ENCODE assay signal across 30 mouse cellular contexts in genomic region chr13:76187651-76188050, GRCm38 (mm10).
DNase-seq lines count a peak whose midpoint lies in the region; ATAC-seq and TF ChIP-seq lines count a peak whose summit lies in the region.
"Had no signal": no experiment of that assay in that cellular context is flagged by ENCODE, and none has a peak within 500 bp of the region (broad histone marks: within the 10 kb centered on the region; RNA-seq: fewer than 3 reads in every experiment).

No protein-coding gene starts in this region.

- no peak for TF ChIP-seq CTCF in layer of hippocampus, adult 2 months (conservative IDR thresholded peaks at IDR 0.05)
- no peak for TF ChIP-seq CTCF in cerebellum, adult 2 months (IDR thresholded peaks at IDR 0.05; ENCODE audit: borderline replicate concordance, insufficient read depth, low read depth, low read length)

- 54% methylated on average over 5 of the region's 5 CpGs for WGBS in cerebellum, adult 2 months
- 95% methylated on average over 5 of the region's 5 CpGs for WGBS in hindbrain, embryonic 10.5 days

- no peak overlapping the region for H3K4me3 ChIP-seq in layer of hippocampus, adult 2 months
- H3K4me3 ChIP-seq in cerebellum, adult 2 months (replicated peaks; ENCODE audit: insufficient read depth, low read depth, low read length): no peak overlapping the region
- no peak overlapping the region for H3K4me3 ChIP-seq in hindbrain, embryonic 10.5 days
- H3K4me3 ChIP-seq: embryonic facial prominence, embryonic 10.5 days; embryonic facial prominence, embryonic 13.5 days; erythroblast, embryonic 14.5 days; forebrain, embryonic 12.5 days; forebrain, embryonic 15.5 days; heart, embryonic 10.5 days; heart, embryonic 13.5 days; hindbrain, embryonic 13.5 days; intestine, embryonic 15.5 days had no signal

- no peak for DNase-seq in cerebellum, postnatal 4 days (ENCODE audit: low spot score in 2 of 2)
- DNase-seq in layer of hippocampus, adult 2 months (ENCODE audit: low spot score in 2 of 2): no peak
- no peak for DNase-seq in layer of hippocampus, adult 8-10 months (ENCODE audit: low spot score in 2 of 2)
- peak; percentile 34 to 66 for DNase-seq in cerebellum, adult 2 months
- DNase-seq in cerebellum, adult 9-11 months: peak; percentile 67
- no peak for DNase-seq in hindbrain, embryonic 10.5 days (ENCODE audit: low spot score)
- no peak for DNase-seq in heart, adult 8-10 months (ENCODE audit: low spot score)
- DNase-seq: adrenal gland, adult 2 months; adrenal gland, postnatal 14 days; embryo, embryonic 11 days; gastrocnemius, postnatal 25 days; heart, adult 18-20 months; heart, postnatal 14 days; heart, postnatal 4 days; kidney, adult 11 months; kidney, adult 8-10 months had no signal

- peak; percentile 46 for ATAC-seq in cerebellum, adult (ENCODE audit: insufficient number of reproducible peaks, low FRiP score, low TSS enrichment)
- ATAC-seq: forebrain, embryonic 15.5 days; hindbrain, embryonic 16.5 days; intestine, embryonic 15.5 days; Patski had no signal

- H3K36me3 ChIP-seq in hindbrain, embryonic 10.5 days: peaks cover 44% of the 10 kb centered on the region

- peak overlapping the region; percentile 76; the same call in 1 of the 2 replicates for H3K27ac ChIP-seq in layer of hippocampus, adult 2 months
- H3K27ac ChIP-seq in cerebellum, adult 2 months (ENCODE audit: insufficient read depth, low read length): peak overlapping the region; percentile 33; the same call in 1 of the 2 replicates
- H3K27ac ChIP-seq in hindbrain, embryonic 10.5 days: no peak overlapping the region
- H3K27ac ChIP-seq: embryonic facial prominence, embryonic 10.5 days; embryonic facial prominence, embryonic 13.5 days; forebrain, embryonic 12.5 days; forebrain, embryonic 15.5 days; heart, embryonic 10.5 days; heart, embryonic 13.5 days; hindbrain, embryonic 13.5 days; intestine, embryonic 15.5 days had no signal

- no peaks in the 10 kb centered on the region for H3K9me3 ChIP-seq in hindbrain, embryonic 10.5 days
- H3K9me3 ChIP-seq: embryonic facial prominence, embryonic 10.5 days; embryonic facial prominence, embryonic 13.5 days; forebrain, embryonic 12.5 days; forebrain, embryonic 15.5 days; G1E; heart, embryonic 10.5 days; heart, embryonic 13.5 days; hindbrain, embryonic 13.5 days; intestine, embryonic 15.5 days had no signal

- peaks cover 15% of the 10 kb centered on the region for H3K4me1 ChIP-seq in cerebellum, adult 2 months (ENCODE audit: control insufficient read depth, insufficient read depth, low read length)
- no peaks in the 10 kb centered on the region for H3K4me1 ChIP-seq in hindbrain, embryonic 10.5 days (replicated peaks)
- H3K4me1 ChIP-seq: embryonic facial prominence, embryonic 10.5 days; embryonic facial prominence, embryonic 13.5 days; forebrain, embryonic 12.5 days; heart, embryonic 10.5 days; heart, embryonic 13.5 days; hindbrain, embryonic 13.5 days; intestine, embryonic 15.5 days had no signal

- H3K27me3 ChIP-seq in cerebellum, adult 2 months (ENCODE audit: control insufficient read depth, insufficient read depth, low read length): no peaks in the 10 kb centered on the region
- H3K27me3 ChIP-seq in hindbrain, embryonic 10.5 days (ENCODE audit: insufficient read depth, poor library complexity, severe bottlenecking): no peaks in the 10 kb centered on the region
- H3K27me3 ChIP-seq: CH12.LX; embryonic facial prominence, embryonic 13.5 days; forebrain, embryonic 12.5 days; forebrain, embryonic 15.5 days; heart, embryonic 13.5 days; hindbrain, embryonic 13.5 days; intestine, embryonic 15.5 days; Patski had no signal

- TF ChIP-seq POLR2A in cerebellum, adult 2 months (IDR thresholded peaks at IDR 0.05; ENCODE audit: borderline replicate concordance, insufficient read depth, low read length): no peak

Comparison
In these comparisons a context has a peak if more than half of its experiments do, and no peak if none do; other contexts are left out.
1. DNase-seq: peak in cerebellum, adult 2 months (2 of 2) and cerebellum, adult 9-11 months (single experiment); none in cerebellum, postnatal 4 days (0 of 2), layer of hippocampus, adult 2 months (0 of 2), layer of hippocampus, adult 8-10 months (0 of 2), hindbrain, embryonic 10.5 days (single experiment) and heart, adult 8-10 months (single experiment).